Mouse (Mus musculus): ENCODE measurements around the gene Atf7. TPM values are rescaled to one million over a fixed set of nuclear protein-coding genes. Genes with fewer than 3 reads are reported as not detected.

Atf7 gene
- total RNA-seq, 2 experiments from 2014 or later: 34.2 to 50.8 TPM

DNA sequence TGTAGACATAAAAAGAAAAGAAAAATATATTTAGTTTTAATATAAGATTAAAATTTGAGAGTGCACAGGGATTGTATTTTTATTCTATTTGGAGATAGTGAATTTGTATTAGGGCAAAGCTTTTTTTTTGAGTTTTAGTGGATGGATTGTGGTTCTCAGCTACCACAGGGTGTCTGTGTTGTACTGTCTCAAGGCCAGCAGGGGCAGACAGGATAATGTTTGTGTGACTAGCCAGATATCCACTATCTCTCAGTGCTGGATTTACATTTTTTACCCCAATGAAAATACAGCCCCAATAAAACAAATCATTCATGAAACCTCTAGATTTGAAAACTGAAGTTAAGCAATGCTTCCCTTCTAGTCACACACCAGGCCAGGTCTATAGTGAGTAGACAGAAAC lies 67.7 kb downstream of the Atf7 start:
- DNase-seq (ENCODE audit: extremely low spot score in 1 of 2, low spot score in 1 of 2): no peak

- DNase-seq (ENCODE audit: extremely low spot score in 1 of 2, low spot score in 1 of 2): no peak
Measured at GRCm38 (mm10) chr15:102555581-102555980, 69.7 kb downstream of the Atf7 start.

DNA sequence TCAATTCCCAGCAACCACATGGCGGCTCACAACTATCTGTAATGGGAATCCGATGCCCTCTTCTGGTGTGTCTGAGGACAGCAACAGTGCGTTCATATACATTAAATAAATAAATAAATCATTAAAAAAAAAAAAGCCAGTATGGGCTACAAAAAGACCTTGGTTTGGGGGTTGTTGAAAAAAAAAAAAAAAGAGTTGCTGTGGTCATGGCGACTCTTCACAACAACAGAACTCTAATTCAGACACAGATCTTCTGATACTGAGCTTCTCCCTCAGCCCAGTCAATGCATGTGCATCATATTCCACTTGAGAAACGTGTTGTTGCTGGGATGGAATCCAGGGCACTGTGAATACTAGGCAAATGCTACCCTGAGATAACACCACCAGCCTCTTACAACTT lies 72.7 kb downstream of the Atf7 start:
- no peak for DNase-seq (ENCODE audit: extremely low spot score in 1 of 2, low spot score in 1 of 2)

GRCm38 (mm10) chr15:102547478-102547877 lies 77.8 kb downstream of the Atf7 start:
- no peak for DNase-seq (ENCODE audit: extremely low spot score in 1 of 2, low spot score in 1 of 2)

DNA sequence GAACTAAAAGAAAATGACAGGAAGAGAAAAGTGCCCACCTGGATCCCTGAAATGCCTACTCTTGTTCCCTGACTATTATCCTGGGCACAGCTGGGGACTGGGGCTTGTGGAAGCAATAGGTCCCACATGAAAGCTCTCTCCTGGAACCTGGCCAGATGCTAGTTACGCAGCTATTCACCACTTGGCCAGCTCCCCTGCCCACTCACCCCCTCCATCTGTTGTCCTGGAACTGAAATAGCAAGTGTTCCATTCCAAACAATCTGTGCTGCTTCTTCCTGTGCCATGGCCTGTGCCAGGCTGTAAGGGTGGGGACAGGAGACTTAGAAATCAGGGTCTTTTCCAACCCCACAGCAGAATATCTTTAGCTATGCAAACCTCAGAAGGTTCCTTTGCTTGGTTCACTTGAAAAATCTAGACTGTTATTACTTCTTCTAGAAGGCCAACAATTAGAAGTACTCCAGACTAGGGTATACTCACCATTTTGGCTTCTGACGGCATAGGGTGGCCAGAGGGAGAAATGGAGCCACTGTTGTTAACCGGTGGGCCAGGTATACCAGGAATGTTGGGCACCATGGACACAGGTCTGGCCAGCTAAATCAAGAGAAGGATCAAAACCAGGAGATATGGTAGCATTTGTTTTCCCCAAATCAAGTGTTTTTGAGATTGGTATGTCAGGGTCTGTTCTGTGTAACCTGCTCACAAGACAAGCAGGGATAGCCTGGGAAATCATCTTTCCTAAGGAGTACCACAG lies 78.4 kb downstream of the Atf7 start:
- peak; percentile 64 to 73 for DNase-seq (ENCODE audit: extremely low spot score in 1 of 2, low spot score in 1 of 2)

DNA sequence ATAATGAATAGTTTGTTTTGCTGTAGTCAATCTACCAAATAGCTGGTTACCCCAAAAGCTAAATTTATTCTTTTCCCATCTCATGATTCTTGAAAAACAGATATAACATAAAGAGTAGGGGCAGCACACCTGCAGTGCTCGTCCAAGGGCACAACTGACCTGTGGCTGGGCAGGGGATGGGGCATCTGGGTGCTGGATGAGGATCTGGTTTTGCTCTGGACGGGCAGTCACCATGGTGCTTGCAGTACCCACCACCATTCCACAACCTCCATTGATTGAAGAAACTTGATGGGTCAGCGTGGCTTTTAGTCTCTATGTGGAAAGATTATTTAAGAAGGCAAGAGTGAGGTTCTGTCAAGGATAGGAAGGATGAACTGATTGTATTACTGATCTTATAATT lies 79.0 kb downstream of the Atf7 start:
- no peak for DNase-seq (ENCODE audit: extremely low spot score in 1 of 2, low spot score in 1 of 2)

GRCm38 (mm10) chr15:102544801-102545200 lies 80.5 kb downstream of the Atf7 start:
- no peak for DNase-seq (ENCODE audit: extremely low spot score in 1 of 2, low spot score in 1 of 2)

- no peak for DNase-seq (ENCODE audit: extremely low spot score in 1 of 2, low spot score in 1 of 2)
Measured at GRCm38 (mm10) chr15:102533926-102534325, 91.3 kb downstream of the Atf7 start.

DNA sequence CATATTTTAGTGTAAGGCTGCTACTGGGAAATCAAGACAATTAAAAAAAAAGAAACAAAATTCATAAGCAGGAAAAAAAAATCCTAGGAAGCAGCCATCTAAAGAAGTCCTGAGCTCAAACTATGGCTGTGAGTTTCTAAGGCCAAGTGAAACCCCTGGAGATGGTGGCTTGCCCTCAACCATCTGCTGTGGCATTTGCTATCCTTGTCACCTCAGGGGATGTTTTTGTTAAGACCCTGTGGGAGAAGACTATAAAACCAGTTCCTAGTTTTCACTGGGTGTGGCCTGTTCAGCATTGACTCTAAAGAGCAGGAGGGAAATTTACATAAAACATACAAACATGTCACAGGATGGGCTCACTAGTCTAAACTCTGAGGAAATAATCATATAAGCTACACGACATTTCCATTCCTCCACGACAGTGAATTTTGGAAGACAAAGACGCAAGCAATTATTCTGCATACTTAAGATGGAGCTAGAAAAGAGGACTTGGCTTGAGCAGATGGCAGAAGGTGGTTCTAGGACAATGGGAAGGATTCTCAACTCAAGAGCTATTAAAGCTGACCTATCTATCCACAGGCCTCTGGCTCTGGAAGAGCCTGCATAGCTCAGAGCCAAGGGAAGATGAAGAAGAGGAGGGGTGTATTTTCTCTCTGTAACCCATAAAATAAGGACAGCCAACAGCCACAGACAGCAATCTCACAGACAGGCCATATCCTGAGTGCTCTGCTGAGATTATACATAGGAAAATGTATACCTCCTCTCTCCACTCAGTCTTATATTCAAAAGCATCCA lies 93.0 kb downstream of the Atf7 start:
- DNase-seq (ENCODE audit: extremely low spot score in 1 of 2, low spot score in 1 of 2): no peak

DNA sequence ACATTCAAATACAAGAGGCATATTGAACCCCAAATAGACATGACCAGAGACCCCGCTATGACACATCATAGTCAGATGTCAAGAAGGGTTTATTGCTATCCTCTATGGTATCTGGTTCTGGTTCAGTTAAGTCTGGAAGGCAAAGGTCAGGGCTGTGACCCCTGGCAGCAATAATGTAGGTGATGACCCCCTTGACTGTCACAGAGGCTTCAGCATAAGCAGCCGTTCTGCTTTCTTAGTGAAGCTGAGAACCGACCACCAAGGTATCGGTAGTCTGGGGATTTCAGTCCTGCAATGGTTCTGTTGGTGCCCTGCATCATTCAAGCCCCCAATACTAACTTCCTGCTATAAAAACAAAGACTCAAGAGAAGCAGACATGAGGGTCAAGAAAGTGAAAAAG lies 93.7 kb downstream of the Atf7 start:
- no peak for DNase-seq (ENCODE audit: extremely low spot score in 1 of 2, low spot score in 1 of 2)

DNA sequence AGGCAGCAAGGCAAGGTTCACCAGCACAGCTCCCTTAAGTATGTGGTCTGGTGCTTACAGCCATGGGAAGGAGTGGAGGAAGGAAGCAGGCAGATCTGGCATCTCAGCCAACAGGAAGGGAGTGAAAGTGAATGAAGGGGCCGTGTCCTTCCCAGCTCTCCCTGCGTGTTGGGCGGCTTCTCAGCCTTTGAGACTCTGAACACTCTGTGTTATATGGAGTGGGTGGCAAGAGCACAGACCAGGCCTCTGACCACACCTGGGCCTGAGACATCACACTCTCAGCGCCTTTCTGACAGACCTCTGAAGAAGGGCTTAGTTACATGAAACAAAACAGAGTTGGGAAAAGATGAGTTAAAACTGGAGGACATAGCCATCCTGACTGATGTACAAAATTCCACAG lies 94.7 kb downstream of the Atf7 start:
- DNase-seq (ENCODE audit: extremely low spot score in 1 of 2, low spot score in 1 of 2): no peak

DNA sequence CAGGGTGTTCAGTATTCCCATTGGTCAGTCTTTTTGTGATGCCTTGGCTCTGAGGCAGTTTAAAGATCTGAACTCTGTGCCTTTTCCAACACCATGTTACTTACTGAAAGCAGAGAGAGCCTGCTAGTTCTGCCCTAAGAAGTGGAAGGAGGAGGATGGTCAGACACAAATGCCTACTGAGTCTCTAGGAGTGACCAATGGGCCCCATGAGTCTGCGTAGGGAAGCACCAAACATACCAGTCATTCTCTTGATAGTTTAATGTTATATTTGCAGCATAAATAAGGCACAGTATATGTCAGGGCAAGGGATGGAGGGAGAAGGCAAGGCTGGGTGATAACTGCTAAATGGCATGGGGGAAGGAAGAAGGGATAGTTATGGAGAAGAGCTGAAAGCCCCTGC lies 96.9 kb downstream of the Atf7 start:
- DNase-seq (ENCODE audit: extremely low spot score in 1 of 2, low spot score in 1 of 2): no peak

DNA sequence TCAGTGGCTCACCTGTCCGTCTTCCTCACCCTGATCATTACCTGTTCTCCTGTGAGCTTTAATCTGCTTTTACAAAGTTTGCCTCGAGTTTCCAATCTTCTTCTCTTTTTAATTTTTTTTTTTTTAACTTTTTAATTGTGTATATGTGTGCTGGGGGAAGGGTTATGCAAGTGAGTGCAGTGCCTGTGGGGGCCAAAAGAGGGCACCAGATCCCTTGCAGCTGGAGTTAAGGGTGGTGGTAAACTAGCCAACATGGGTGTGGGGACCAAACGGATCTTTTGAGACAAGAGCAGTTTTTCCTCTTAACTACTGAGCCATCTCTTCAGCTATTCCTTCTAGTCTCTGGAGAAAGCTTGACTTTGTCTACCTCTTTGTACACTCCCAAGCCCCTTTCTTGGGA lies 97.3 kb downstream of the Atf7 start:
- DNase-seq (ENCODE audit: extremely low spot score in 1 of 2, low spot score in 1 of 2): no peak

GRCm38 (mm10) chr15:102526111-102527002 lies 98.9 kb downstream of the Atf7 start:
- no peak for DNase-seq (ENCODE audit: extremely low spot score in 1 of 2, low spot score in 1 of 2)

DNA sequence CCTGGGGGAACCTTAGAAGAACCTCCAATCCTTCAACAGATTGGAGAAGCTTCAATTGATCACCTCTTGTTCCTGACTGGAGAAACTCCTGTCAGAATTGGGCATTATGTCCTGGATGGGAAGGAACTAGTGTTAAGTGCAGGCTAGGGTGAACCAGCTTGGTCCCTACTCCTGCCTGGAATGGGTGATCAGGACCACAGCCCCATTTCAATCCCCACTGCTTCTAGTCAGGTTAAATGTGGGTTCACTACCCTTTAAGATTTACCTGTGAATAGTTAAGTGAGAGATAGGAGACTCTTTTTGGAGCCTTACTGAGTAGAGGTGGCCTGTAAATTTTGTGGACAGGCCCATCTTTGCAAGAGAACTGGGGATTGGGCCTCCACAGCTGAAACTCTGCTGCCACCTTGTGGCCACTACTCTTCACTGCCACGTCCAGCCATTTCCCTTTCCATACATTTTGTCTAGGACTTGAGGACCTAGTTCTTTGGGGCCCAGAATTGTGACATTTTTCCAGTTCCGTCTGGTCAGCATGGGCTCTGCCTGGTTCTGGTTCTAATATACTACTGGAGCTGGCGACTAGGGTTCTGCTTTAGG lies 100.3 kb downstream of the Atf7 start, which contains the start of gene Npff:
Gene Npff (minus strand): TSS at position 51 of the 594 bp plus-strand sequence.
- peak; percentile 68 to 83 for DNase-seq (ENCODE audit: extremely low spot score in 1 of 2, low spot score in 1 of 2)

DNA sequence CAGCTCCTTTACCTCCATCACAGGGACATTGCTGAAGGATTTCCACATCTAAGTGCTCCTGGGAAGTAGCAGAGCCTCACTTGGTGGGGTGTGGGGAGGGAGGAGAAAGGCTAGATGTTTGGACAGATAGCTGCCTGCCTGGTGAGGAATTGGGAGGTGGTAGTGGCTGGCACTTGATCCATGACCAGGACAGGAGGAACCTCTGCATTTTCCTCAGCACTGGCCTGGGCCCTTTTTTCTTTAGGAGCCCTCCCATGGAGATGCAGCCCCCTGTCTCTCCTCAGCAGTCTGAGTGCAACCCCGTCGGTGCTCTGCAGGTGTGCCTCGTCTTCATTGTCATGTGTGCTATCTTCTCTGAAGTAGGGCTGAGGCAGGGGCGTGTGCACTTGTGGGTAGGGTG lies 103.8 kb downstream of the Atf7 start:
- no peak for DNase-seq (ENCODE audit: extremely low spot score in 1 of 2, low spot score in 1 of 2)

GRCm38 (mm10) chr15:102520416-102520815 lies 104.8 kb downstream of the Atf7 start:
- no peak for DNase-seq (ENCODE audit: extremely low spot score in 1 of 2, low spot score in 1 of 2)

- DNase-seq (ENCODE audit: extremely low spot score in 1 of 2, low spot score in 1 of 2): no peak
Measured at GRCm38 (mm10) chr15:102519211-102520141, 105.8 kb downstream of the Atf7 start.

GRCm38 (mm10) chr15:102518859-102519201 lies 106.4 kb downstream of the Atf7 start:
- no peak for DNase-seq (ENCODE audit: extremely low spot score in 1 of 2, low spot score in 1 of 2)
